Mouse (Mus musculus): ENCODE results near the gene Tmem189.

Tmem189 gene

GRCm38 (mm10) chr2:167594444-167594934 is 95.1 kb downstream of the Tmem189 start:
- DNase-seq (ENCODE audit: low read depth, low spot score): no peak

- no peak for DNase-seq (ENCODE audit: low read depth, low spot score)
Measured at GRCm38 (mm10) chr2:167593551-167594250, 95.9 kb downstream of the Tmem189 start.

Measured in embryo, embryonic 11.5 days (tissue).